Mouse (Mus musculus) megakaryocyte-erythroid progenitor cell, adult 5-6 weeks (primary cell): ENCODE results near the gene Fam76a. TPM values are rescaled to one million over a fixed set of nuclear protein-coding genes. Genes with fewer than 3 reads are reported as not detected.
"Not testable (repeated sequence)": the region's sequence is repeated elsewhere in the genome, so short reads cannot be mapped to it uniquely, and the experiment has no call there.

Source experiments
- ATAC-seq: replicated peaks from 2 replicates; pipeline ENCODE4 v1.8.0; 2016; ENCODE audit warnings: mild to moderate bottlenecking, inconsistent platforms; ENCODE audit not compliant: severe bottlenecking, poor library complexity, low FRiP score, low TSS enrichment
- total RNA-seq, 2 experiments: library from RNA; stranded (forward) in 1 of 2; stranded (reverse) in 1 of 2; fragments of 200-1000, 215-1000 nt in 1 of 2; fragments of >200 nt in 1 of 2; fragmentation: Nextera tagmentation in 1 of 2; gene quantifications; 2 replicates each; pipeline ENCODE4 v1.2.3; 2014 to 2017

Gene Fam76a
- total RNA-seq, 2 experiments from 2014 or later: 23.9 to 26.7 TPM

GRCm38 (mm10) chr4:132946047-132947001, 24.0 kb upstream of the Fam76a start:
- ATAC-seq: no peak

DNA sequence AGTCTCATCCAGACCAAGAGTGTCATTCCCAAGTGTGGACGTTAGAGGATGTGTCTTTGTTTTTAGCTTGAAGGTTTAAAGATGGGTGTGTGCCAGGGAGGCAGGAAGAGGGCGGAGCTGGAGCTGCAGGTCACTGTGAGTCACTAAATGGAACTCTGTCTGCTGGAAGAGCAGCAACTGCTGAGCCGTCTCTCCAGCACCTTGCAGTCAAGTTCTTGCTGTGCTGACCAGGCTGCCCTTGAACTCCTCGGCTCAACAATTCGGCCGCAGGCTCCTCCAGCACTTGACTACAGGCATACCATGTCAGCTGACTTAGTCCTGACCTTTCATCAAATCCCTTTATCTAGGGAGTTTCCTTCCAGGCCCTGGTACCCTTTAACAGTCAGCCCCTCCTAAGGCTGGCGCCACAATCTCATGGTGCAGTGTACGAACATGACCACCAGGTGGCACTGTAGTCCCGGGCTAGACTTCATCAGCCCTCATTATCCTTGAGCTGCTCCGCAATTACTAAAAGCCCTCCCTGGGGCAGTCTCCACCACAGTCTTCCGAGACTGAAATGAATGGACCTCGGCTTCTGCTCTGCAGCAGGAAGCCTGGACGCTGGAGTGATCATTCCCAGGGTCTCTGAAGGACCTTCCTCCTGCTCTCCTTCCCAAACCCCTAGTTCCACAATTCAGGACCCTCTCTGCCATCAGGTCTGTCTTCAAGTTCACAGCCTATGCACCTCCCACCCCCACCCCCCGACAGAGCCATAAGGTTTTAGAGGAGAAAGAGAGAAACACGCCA, 23.1 kb upstream of the Fam76a start:
- ATAC-seq: peak; percentile 86

DNA sequence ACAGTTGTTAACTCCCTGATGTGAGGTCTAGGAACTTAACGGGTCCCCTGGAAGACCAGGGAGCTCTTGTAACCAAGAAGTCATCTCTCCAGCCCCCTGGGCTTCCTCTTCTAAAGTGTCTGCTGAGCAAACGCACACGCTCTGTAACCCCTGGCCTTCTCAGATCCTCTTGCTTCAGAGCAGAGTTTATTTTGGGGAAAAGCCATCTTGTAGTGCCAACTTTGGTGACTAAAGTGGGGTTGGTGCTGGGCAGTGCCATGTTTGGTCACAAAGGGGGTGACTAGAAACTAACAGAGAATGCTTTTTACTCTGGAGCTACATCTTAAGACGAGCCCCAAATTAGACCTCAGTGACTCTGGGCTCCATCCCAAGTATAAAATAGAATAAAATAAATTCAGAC, 22.4 kb upstream of the Fam76a start:
- no peak for ATAC-seq

GRCm38 (mm10) chr4:132944106-132944505, 21.7 kb upstream of the Fam76a start:
- ATAC-seq: no peak

DNA sequence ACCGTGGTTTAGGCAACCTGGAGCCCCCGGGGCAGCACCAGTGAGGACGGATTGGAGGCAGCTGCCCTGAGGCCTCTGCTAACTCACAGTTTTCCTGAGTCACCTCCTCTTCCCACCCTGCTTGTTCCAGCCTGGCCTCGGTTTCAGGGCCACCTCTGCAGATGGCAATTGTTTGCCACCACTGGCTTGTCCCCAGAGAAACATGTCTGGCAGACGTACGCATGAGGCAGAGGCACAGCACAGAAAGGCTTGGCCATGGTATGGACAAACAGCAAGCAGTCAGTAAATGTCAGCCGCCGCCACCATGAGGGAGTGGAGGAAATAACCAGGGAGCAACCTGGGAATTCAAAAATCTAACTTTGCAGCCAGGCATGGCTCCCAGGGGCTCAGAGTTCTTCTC, 20.7 kb upstream of the Fam76a start:
- no peak for ATAC-seq

- ATAC-seq: no peak
Measured at GRCm38 (mm10) chr4:132941012-132941729, 18.8 kb upstream of the Fam76a start.

GRCm38 (mm10) chr4:132939421-132940127, 17.2 kb upstream of the Fam76a start:
- peak; percentile 64 for ATAC-seq

DNA sequence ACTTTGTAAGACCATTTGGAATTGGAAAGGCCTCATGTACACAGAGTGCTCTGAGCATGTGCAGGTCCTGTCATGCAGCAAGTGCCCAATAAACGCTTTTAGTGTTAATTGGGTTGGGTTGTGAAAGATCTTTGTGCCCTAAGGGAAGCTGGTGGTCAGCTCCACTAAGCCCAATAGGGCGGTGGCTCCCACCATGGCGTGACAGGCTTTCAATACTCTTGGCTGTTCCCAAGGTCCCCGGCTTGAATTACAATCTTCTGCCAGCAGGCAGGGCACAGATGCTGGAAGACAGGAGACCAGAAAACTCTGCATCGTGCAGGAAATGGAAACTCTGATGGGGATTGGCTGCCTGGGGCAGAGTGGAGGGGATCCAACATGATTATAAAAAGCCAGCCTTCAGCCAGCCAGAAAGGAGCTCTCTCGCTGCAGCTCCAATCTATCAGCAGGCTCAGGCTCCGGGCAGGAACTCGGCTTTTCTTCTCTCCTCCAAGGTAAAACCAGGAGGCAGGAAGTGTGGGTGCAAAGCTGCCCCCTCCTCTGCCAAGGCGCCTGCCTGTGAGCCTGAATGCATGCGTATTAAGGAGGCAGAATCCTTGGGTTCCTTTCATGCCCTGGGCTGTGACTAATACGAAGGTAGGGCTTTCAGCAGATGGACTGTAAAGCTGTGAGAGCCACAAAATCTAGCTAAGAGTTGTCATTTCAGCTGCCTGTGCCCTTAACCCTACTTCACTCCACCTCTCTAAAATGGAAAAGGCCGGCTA, 16.0 kb upstream of the Fam76a start:
- ATAC-seq: no peak

- no peak for ATAC-seq
Measured at GRCm38 (mm10) chr4:132934639-132935038, 12.3 kb upstream of the Fam76a start.

DNA sequence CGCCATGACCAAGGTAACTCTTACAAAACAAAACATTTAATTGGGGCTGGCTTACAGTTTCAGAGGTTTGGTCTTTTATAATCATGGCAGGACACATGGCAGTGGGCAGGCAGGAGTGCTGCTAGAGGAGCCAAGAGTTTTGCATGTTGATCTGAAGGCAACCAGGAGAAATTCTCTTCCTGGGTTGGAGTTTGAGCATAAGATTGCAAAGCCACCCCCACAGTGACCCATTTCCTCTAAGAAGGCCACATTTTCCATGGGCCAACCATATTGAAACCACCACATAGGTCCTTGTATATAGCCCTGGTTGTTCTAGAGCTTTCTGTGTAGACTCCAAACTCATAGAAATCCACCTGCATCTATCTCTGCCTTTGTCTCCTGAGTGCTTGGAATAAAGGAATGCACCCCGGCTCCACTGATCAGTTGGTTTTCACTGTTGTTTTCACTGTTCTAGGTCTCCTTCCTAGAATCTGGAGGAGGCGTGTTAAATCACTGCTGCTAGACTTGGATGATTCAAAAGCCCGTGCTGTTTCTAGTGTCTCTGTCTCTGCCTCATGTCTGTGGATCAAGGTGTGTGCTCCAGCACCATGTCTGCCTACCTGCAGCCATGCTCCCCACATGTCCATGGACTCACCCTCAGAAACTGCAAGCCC, 10.5 kb upstream of the Fam76a start:
- ATAC-seq: no peak

- ATAC-seq: peak; percentile 79
Measured at GRCm38 (mm10) chr4:132930784-132931183, 8.4 kb upstream of the Fam76a start.

DNA sequence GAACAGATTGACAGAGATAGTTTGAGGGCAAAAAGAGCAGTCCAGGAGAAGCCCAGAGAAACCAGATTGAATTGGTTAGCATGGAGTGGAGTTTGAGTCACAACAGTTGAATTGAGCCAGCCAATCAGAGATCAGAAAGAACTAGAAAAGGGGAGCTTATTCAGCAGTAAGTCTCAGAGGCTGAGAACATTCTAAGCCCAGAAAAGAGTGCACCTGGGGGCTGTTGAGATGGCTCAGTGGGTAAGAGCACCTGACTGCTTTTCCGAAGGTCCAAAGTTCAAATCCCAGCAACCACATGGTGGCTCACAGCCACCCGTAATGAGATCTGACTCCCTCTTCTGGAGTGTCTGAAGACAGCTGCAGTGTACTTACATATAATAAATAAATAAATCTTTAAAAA, 4.2 kb upstream of the Fam76a start:
- not testable (repeated sequence) for ATAC-seq

DNA sequence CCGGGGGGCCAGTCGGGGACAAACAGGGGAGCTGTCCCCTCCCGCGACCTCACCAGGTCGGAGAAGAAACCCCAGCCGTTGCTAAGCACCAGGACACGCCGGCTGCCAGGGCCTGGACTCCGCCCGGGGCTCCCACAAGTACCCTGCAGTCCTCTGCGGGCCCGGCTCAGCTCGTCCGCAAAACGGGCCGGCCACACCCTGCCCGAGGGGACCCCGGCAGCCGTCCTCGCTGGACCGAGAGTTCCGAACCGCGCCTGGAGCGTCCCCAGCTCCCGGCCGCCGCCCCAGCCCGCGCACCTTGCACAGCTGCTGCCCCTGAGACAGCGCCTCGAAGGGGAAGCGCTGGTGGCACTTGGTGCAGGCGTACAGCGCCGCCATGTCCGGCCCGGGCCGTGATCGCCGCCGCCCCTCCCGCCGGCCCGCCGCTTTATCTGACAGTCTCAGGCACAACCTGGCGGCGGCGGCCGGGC, 262 bp downstream of the Fam76a start:
- peak; percentile 29; the same call in 1 of the 2 replicates for ATAC-seq

DNA sequence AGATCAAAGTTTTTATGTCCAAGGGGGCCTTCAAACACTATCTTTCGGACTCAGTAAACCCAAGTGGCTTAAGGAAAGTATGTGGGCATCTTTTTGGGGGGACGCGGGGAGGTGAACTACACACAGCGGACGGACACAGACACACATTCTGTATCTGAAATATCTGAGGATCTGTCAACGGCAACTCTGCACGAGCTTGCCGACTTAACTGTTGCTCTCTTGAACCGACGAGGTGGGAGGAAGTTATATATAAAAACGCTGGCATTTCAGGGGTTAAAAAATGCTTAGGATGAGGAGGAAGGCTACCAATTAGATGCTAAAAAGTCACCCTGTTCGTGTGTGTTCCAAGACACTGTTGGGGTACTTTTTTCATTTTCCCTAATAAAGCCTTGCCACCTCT, 870 bp downstream of the Fam76a start:
- ATAC-seq: no peak

DNA sequence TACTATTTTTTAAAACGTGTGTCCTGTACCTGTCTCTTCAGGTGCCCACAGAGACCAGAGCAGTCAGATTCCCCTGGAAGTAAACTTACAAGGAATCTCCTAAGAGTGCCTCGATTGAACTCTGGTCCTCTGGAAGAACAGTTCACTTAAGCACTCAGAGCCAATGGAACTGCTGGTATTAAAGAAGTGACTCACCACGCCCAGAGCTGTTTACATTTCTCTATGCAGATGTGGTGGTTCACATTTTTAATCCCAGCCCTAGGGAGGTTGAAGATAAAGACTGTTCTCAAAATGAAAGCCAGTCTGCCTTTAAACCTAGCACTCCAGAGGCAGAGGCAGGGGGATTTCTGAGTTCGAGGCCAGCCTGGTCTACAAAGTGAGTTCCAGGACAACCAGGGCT, 2.2 kb downstream of the Fam76a start:
- no peak for ATAC-seq

DNA sequence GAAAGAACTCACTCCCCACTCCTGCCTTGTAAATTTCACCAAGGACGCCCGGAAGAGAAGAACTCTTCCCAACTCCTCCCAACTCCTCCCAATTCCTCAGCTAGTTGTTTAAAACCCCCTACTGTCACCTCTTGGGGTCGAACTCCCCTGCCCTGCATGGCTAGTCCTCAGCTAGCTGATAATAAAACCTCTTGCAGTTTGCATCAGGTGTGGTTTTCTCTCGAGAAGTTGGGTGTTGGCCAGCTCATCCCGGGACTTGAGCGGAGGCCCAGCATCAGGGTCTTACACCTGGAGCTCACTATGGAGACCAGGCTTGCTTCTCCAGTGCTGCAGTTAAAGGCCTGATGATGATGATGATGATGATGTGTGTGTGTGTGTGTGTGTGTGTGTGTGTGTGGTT, 3.9 kb downstream of the Fam76a start:
- ATAC-seq: not testable (repeated sequence)

- ATAC-seq: no peak
Measured at GRCm38 (mm10) chr4:132912156-132912555, 10.2 kb downstream of the Fam76a start.

DNA sequence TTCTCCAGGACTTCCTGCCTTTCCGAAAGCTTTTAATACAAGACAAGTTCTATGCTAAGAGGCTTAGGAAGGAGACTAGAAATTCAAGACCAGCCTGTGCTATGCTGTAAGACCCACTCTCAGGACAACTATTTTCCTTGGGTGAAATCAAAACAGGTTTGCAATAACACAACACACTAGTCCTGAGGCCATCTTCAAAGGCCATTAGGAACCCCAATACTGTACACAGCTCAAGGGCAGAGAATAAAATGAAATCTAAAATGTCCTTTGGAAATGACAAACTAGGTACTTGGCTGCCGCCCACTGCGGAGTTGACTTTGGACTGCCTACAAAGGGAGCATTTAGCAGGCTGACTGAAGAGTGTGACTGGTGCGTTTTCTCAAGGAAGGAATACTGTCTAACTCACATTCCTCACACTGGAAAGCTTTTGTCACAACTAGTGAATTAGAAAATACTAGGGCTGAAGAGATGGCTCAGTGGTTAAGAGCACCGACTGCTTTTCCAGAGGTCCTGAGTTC, 16.5 kb downstream of the Fam76a start:
- ATAC-seq: no peak
